Mouse (Mus musculus) kidney, embryonic 16.5 days (tissue): ENCODE measurements at regions not wholly inside any gene's neighbourhood (a gene's known extent, or its start where the extent isn't known, plus 50 kb on each side); places are given as distances from the start of the nearest gene placed in this dataset.

Source experiments
- ATAC-seq: fragments of 200-750 bp; cut with Nextera tagmentation; 2 replicates; pipeline ENCODE4 v1.8.0; 2017; ENCODE audit warnings: moderate TSS enrichment; ENCODE audit not compliant: low FRiP score, low TSS enrichment
- H3K27ac ChIP-seq: fragments of 300-500 bp; sonication (generic); 2 replicates; pipeline ENCODE4 v1.5.1; 2014; ENCODE audit warnings: low read length
- H3K27me3 ChIP-seq: fragments of 300-500 bp; sonication (generic); 2 replicates; pipeline ENCODE4 v1.6.1; 2014; ENCODE audit warnings: low read length, control low read depth, mixed read lengths; ENCODE audit not compliant: insufficient read depth
- H3K36me3 ChIP-seq: fragments of 300-500 bp; sonication (generic); 2 replicates; pipeline ENCODE4 v1.6.1; 2014; ENCODE audit warnings: low read length, control low read depth, mixed read lengths; ENCODE audit not compliant: insufficient read depth
- H3K4me1 ChIP-seq: fragments of 300-500 bp; sonication (generic); 2 replicates; pipeline ENCODE4 v1.6.1; 2014; ENCODE audit warnings: low read length, control low read depth, mixed read lengths; ENCODE audit not compliant: insufficient read depth
- H3K4me2 ChIP-seq: fragments of 300-500 bp; sonication (generic); replicated peaks from 2 replicates; pipeline ENCODE4 v1.6.1; 2014; ENCODE audit warnings: low read depth, low read length
- H3K4me3 ChIP-seq: fragments of 300-500 bp; sonication (generic); 2 replicates; pipeline ENCODE4 v1.5.1; 2014; ENCODE audit warnings: mild to moderate bottlenecking, low read length
- H3K9ac ChIP-seq: fragments of 300-500 bp; sonication (generic); replicated peaks from 2 replicates; pipeline ENCODE4 v1.6.1; 2014; ENCODE audit warnings: low read length
- H3K9me3 ChIP-seq: fragments of 300-500 bp; sonication (generic); 2 replicates; pipeline ENCODE4 v1.6.1; 2016; ENCODE audit warnings: low read length, control low read depth
- WGBS: fragments of 180-500 bp; shearing (Covaris S2); extraction: QIAGEN DNeasy Blood & Tissue Kit; methylation state at CpG from one replicate; pipeline ENCODE4 v1.1.7; 2014; 5-methylcytosine and 5-hydroxymethylcytosine counted together

DNA sequence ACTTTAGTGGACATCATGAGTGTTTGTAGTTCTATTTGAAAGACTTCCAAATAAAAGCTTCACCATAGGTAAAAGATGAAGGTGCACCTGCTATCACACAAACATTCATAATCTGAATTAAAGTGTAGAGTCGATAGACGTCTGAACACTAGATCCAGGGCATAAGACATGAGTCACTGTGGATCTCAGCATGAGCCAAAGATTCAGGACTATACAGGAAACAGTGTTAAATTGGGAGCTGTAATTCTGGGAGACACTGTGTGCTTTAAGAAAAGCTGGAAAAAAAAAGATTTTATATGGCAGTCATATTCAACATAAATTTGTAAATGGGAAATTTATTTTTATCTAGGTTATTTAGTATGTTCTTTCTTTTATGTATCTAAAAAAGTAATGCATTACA, 160.5 kb downstream of the Pdha2 start:
- H3K36me3 ChIP-seq, result no peaks in the 10 kb centered on the region
- no peak for ATAC-seq
- no peaks in the 10 kb centered on the region for H3K4me1 ChIP-seq
- H3K27me3 ChIP-seq, result no peaks in the 10 kb centered on the region
- no peak overlapping the region for H3K9ac ChIP-seq
- H3K4me3 ChIP-seq, result no peak overlapping the region
- H3K9me3 ChIP-seq, result no peaks in the 10 kb centered on the region
- H3K4me2 ChIP-seq, result no peak overlapping the region
- H3K27ac ChIP-seq, result no peak overlapping the region
- 81% methylated on average over 2 of the region's 2 CpGs for WGBS

DNA sequence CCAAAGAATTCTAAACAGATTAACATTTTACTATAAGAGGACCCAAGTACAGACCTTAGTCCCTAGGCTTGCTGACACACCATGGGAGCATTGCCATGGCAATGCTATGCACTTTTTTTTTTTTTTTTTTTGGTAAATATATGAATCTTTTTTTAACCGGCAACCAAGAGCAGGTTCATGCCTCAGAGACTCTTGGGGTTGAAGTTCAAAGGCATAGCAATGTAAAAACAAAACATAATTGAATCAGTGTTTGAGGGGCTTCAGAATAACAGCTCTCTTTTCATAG, 197.9 kb downstream of the Pdha2 start:
- Histone ChIP-seq H3K9ac (no peak overlapping the region), H3K9me3 (no peaks in the 10 kb centered on the region), H3K4me3 (no peak overlapping the region), H3K4me2 (no peak overlapping the region), H3K4me1 (peaks cover 4% of the 10 kb centered on the region), H3K27ac (no peak overlapping the region), H3K36me3 (no peaks in the 10 kb centered on the region), H3K27me3 (no peaks in the 10 kb centered on the region)
- peak; percentile 54 for ATAC-seq
- WGBS, result 45% methylated on average over 1 of the region's 1 CpGs

GRCm38 (mm10) chr3:141013521-141014261, 198.5 kb downstream of the Pdha2 start:
- H3K27me3 ChIP-seq, result no peaks in the 10 kb centered on the region
- H3K9me3 ChIP-seq, result no peaks in the 10 kb centered on the region
- no peak overlapping the region for H3K4me2 ChIP-seq
- ATAC-seq, result peak; percentile 71; the same call in 1 of the 2 replicates
- no peak overlapping the region for H3K9ac ChIP-seq
- H3K27ac ChIP-seq, result no peak overlapping the region
- H3K36me3 ChIP-seq, result no peaks in the 10 kb centered on the region
- no peak overlapping the region for H3K4me3 ChIP-seq
- 33% methylated on average over 8 of the region's 8 CpGs for WGBS
- H3K4me1 ChIP-seq, result peaks cover 4% of the 10 kb centered on the region

GRCm38 (mm10) chr3:141012976-141013375, 199.2 kb downstream of the Pdha2 start:
- H3K9ac ChIP-seq, result no peak overlapping the region
- H3K9me3 ChIP-seq, result no peaks in the 10 kb centered on the region
- H3K27me3 ChIP-seq, result no peaks in the 10 kb centered on the region
- H3K36me3 ChIP-seq, result no peaks in the 10 kb centered on the region
- 77% methylated on average over 1 of the region's 1 CpGs for WGBS
- H3K4me1 ChIP-seq, result peaks cover 4% of the 10 kb centered on the region
- no peak overlapping the region for H3K27ac ChIP-seq
- H3K4me2 ChIP-seq, result no peak overlapping the region
- ATAC-seq, result no peak
- H3K4me3 ChIP-seq, result no peak overlapping the region

GRCm38 (mm10) chr3:141008792-141009191, 203.4 kb downstream of the Pdha2 start:
- H3K9me3 ChIP-seq, result no peaks in the 10 kb centered on the region
- H3K4me2 ChIP-seq, result no peak overlapping the region
- no peak overlapping the region for H3K9ac ChIP-seq
- H3K4me3 ChIP-seq, result no peak overlapping the region
- H3K4me1 ChIP-seq, result peaks cover 4% of the 10 kb centered on the region
- H3K27me3 ChIP-seq, result no peaks in the 10 kb centered on the region
- ATAC-seq, result no peak
- H3K36me3 ChIP-seq, result no peaks in the 10 kb centered on the region
- WGBS, result 77% methylated on average over 2 of the region's 2 CpGs
- no peak overlapping the region for H3K27ac ChIP-seq

DNA sequence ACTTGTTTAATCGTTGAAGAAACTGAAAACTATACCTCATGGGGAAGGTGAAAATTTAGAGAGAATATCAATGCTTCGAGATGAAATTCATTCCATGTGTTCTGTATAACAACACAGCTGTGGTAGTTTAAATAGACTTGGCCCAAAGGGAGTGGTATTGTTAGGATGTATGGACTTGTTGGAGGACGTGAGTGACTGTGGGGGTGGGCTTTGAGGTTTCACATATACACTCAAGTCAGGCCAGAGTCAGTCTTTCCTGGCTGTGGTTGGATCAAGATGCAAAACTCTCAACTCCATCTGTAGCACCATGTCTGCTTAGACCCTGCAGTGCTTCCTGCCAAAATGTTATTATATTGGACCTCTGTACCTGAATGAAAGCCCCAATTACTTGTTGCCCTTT, 206.3 kb downstream of the Pdha2 start:
- no peak overlapping the region for H3K9ac ChIP-seq
- no peak for ATAC-seq

DNA sequence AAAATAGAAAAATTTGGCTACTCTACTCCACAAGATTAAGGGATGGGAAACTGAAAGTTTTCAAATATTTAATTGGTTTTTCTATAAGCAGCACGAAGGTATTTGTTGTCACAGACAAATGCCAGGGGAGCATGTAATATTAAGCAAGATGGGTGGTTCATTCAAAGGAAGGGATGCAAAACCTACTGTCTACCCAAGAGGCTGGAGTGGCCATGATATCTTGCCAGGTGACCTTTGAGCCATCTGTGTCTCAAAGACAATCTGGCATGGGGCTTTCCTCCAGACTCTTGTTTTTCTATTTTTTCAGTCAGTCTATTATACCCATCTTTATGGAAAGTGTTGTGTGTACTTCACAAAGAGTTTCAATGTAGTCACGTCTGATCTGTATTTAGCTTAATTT, 208.6 kb downstream of the Pdha2 start:
- 88% methylated on average over 2 of the region's 2 CpGs for WGBS
- no peak overlapping the region for H3K9ac ChIP-seq
- no peak overlapping the region for H3K4me3 ChIP-seq
- no peaks in the 10 kb centered on the region for H3K36me3 ChIP-seq
- ATAC-seq, result no peak
- H3K27ac ChIP-seq, result no peak overlapping the region
- no peaks in the 10 kb centered on the region for H3K27me3 ChIP-seq
- H3K9me3 ChIP-seq, result no peaks in the 10 kb centered on the region
- H3K4me2 ChIP-seq, result no peak overlapping the region
- H3K4me1 ChIP-seq, result no peaks in the 10 kb centered on the region

More for the DNA sequence above, 206.3 kb downstream of the Pdha2 start:
- no peaks in the 10 kb centered on the region for H3K36me3 ChIP-seq
- H3K4me1 ChIP-seq, result no peaks in the 10 kb centered on the region
- WGBS, result 72% methylated on average over 3 of the region's 3 CpGs
- no peaks in the 10 kb centered on the region for H3K27me3 ChIP-seq
- no peak overlapping the region for H3K4me2 ChIP-seq
- H3K9me3 ChIP-seq, result no peaks in the 10 kb centered on the region
- H3K4me3 ChIP-seq, result no peak overlapping the region
- H3K27ac ChIP-seq, result no peak overlapping the region

- no peak for ATAC-seq
- Histone ChIP-seq H3K4me3 (no peak overlapping the region), H3K36me3 (no peaks in the 10 kb centered on the region), H3K27ac (no peak overlapping the region), H3K27me3 (no peaks in the 10 kb centered on the region), H3K4me1 (no peaks in the 10 kb centered on the region), H3K4me2 (no peak overlapping the region), H3K9ac (no peak overlapping the region), H3K9me3 (no peaks in the 10 kb centered on the region)
- 74% methylated on average over 5 of the region's 5 CpGs for WGBS
Observed at GRCm38 (mm10) chr3:140988247-140988646, 223.9 kb downstream of the Pdha2 start.

GRCm38 (mm10) chr3:140973519-140973918, 238.6 kb downstream of the Pdha2 start:
- Histone ChIP-seq H3K27ac (no peak overlapping the region), H3K9ac (no peak overlapping the region), H3K4me3 (no peak overlapping the region), H3K9me3 (no peaks in the 10 kb centered on the region), H3K36me3 (no peaks in the 10 kb centered on the region), H3K4me2 (no peak overlapping the region), H3K4me1 (no peaks in the 10 kb centered on the region), H3K27me3 (no peaks in the 10 kb centered on the region)
- 66% methylated on average over 6 of the region's 6 CpGs for WGBS
- ATAC-seq, result no peak

DNA sequence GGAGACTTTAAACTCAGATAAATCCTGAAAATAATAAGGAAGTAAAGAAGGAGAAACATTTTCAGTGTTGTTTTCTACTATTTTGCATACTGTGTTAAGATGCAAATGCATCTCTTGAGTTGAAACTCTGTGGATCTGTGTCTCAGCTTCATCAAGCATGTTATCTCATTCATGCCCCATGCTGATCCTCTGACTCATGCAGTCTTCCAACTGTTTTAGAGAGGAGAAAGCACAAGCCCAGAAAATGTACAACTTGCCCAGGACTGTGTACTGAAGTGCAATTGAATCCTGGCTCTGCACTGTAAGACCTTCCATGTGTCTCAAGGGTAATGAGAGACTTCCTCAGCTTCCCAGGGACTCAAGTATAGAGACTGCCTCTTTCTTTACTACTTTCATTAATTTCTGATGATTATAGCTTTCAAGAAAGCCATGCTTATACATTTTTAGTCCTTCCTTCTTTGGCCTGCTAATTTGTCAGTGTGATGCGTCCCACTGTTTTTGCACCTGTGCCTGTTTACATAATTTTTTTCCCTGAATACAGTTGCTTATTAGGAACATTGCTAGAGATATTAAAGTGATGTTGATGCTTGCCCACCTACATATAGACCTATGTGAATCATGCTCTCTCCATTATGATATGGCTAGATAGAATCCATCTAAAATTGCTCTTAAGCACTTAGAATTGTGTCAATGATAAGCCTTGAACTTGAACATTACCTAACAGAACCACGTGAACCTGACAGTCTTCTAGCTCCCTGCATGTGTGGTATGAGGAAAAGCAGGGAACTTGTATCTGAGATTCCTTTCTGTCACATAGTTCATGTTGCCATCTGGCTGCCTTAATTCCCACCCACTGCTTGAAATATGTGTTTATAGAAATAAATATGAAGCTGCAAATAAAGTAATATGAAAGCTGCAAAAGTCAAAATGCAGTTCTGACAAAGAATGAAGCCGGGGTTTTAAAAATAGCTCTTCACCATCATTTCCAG, 242.0 kb downstream of the Pdha2 start:
- Histone ChIP-seq H3K4me1 (no peaks in the 10 kb centered on the region), H3K4me2 (no peak overlapping the region), H3K36me3 (no peaks in the 10 kb centered on the region), H3K9ac (no peak overlapping the region), H3K9me3 (no peaks in the 10 kb centered on the region), H3K27me3 (no peaks in the 10 kb centered on the region), H3K27ac (no peak overlapping the region), H3K4me3 (no peak overlapping the region)
- 80% methylated on average over 3 of the region's 3 CpGs for WGBS
- ATAC-seq, result no peak
